Mouse (Mus musculus) liver, embryonic 16.5 days (tissue): ENCODE results near the gene Cort. TPM values are rescaled to one million over a fixed set of nuclear protein-coding genes. Genes with fewer than 3 reads are reported as not detected.

ENCODE experiments used
- polyA plus RNA-seq: library from polyadenylated mRNA; unstranded; fragments of >200 nt; fragmentation: Nextera tagmentation; extraction: Ambion mirVana; gene quantifications from 2 replicates; pipeline ENCODE4 v1.2.1, GENCODE M21; 2015

Cort gene
- polyA plus RNA-seq, 1 experiment from 2014 or later = not detected

Other genes starting within 250 kb of the Cort start
- 28.7 and 31.1 TPM in 2 replicates for gene Pex14, start 26.9 kb downstream of the Cort start, polyA plus RNA-seq
- 16.0 and 17.0 TPM in 2 replicates for gene Dffa, start 22.6 kb downstream of the Cort start, polyA plus RNA-seq
- 10.6 and 12.3 TPM in 2 replicates for gene Cenps, start 10.9 kb upstream of the Cort start, polyA plus RNA-seq
- 64.0 and 69.6 TPM in 2 replicates for gene Pgd, start 40.0 kb upstream of the Cort start, polyA plus RNA-seq
- gene Kif1b, start 180.9 kb upstream of the Cort start, polyA plus RNA-seq = 4.8 and 5.5 TPM in 2 replicates